Mouse (Mus musculus): ENCODE data around the gene Erc2.

The Erc2 gene

DNA sequence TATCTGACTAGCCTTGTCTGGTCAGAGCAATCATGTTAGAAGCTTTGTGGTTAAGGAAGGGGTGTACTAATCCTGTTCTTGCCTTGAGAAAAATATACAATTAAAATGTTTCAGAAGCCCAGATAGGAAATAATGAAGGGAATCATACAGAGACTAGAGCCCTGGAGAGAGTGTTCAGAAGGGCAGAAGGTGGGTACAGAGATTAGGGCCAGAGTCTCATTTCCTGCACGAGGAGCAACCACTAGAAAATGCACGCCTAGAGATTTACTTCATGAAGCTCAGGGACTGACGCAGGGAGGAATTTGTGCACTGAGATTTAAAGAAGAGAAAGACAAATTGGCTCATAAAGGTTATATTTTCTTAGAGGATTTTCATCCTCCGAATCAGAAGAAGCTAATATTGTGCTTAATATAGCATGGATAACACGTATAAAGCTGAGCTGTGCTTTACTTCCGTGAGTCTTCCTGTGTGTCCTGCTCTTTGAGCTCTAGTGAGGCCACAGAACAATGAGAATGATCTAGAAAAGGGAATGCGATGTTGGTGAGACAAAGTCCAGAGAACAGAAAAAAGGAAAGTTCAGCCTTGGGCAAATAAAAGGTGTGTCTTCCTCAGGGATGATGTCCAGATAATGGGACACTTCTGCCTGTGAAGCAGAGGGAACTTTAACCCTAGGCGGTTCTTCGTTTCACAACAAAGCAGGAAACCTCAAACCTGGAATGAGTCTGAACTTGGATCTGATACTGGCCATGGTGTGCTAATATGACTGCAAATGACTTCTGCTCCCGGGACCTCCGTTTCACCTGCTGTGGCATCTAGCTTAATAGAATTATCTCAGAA, 45.0 kb downstream of the Erc2 start:
- in situ Hi-C loops (cut with MboI, MseI): no loop called here

DNA sequence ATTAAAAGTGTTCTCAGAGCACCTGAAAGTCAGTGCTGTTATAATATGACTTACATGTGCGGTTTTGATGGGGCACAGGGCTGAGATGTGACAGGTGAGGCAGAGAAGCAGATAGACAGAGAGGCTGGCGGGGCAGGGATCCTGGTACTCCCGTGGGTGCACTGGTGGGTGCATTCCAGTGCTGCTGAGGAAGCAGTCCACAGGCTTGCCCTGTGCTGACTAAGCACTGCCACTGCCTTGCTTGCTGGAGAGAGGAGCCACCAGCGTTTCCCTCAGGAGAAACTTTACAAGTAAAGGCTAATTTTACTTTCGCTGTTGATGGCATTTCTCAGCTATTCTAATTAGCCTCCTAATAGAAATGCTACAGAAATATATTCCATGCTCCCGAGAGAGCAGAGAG, 45.9 kb downstream of the Erc2 start:
- in situ Hi-C loops (cut with MboI, MseI): no loop called here

- in situ Hi-C loops (cut with MboI, MseI): no loop called here
Measured at GRCm38 (mm10) chr14:27669939-27670338, 47.7 kb downstream of the Erc2 start.

DNA sequence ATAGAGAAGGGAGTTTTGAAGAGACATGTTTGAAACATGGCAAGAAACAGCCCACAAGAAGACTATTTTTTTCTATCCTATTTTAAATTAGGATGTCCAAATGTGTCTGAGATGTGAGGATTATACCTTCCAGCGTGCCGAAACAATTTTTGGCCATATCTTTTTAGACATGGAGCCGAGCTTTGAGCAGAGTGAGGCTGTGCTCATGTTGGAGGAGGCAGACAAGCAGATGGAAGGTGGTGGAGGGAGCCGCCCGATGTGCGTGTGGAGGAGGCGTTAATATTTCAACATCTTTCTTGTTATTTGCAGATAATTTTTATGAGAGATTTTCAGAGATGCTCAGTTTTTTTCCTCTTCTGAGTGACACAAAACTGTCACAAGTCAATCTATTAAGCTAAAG, 50.5 kb downstream of the Erc2 start:
- in situ Hi-C loops (cut with MboI, MseI): no loop called here

DNA sequence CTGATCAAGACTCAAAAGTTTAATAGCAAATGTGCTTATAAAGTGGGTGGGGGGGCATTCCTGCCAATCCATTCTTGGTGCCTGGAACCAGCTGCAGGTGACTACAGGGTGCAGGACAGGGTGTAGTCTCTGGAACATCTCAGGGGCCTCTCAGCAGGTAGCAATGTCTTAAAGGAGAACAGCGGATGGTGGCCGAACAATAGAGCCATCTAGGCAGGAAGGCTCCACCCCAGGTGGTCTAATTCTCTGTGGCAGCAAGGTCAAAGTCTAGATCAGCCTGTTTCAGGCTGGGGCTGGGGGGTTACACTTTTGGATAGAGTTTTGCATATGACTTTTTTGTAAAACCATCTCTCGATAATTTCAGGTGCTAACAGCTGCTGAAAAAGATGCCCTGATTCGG, 51.9 kb downstream of the Erc2 start:
- in situ Hi-C loops (cut with MboI, MseI): no loop called here

- in situ Hi-C loops (cut with MboI, MseI): no loop called here
Measured at GRCm38 (mm10) chr14:27674561-27674960, 52.3 kb downstream of the Erc2 start.

GRCm38 (mm10) chr14:27675071-27675470, 52.8 kb downstream of the Erc2 start:
- in situ Hi-C loops (cut with MboI, MseI): no loop called here

- in situ Hi-C loops (cut with MboI, MseI): no loop called here
Measured at GRCm38 (mm10) chr14:27682368-27683052, 60.3 kb downstream of the Erc2 start.

DNA sequence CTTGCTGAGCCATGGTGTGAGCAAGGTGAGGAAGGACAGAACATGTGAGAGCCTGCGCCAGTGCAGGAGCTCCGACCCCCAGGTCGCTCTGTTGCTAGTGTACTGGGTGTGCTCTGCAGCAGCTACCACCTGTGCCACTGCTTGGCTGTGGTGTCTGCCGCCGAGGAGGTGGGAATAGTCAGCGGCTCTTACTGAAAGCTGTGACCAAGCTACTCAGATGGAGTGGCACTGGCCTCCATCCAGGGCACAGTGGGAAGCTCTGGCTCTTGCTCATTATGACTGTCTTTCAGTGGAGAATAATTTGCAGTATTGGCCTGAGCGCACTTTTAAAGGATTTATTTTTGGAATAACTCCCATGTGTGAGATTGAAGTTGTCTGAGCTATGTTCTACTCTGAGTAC, 73.6 kb downstream of the Erc2 start:
- in situ Hi-C loops (cut with MboI, MseI): no loop called here

- in situ Hi-C loops (cut with MboI, MseI): no loop called here
Measured at GRCm38 (mm10) chr14:27717364-27717763, 95.1 kb downstream of the Erc2 start.

DNA sequence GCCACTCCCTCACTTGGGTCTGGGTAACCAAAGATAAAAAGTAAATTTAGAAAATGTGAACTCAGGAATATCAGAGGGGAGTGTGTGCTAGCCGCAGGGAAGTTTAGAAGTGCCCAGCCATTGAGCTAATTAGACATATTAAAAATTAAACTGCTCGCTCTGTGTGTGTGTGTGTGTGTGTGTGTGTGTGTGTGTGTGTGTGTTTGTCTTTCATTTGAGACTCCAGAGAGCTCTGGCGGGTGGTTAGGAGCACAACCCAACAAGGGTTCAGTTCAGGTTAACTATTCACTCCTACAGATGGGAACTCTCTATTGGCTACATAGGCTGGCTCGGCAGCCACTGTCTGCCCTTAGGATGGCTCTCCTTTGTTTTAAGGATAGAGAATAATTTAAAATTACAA, 97.4 kb downstream of the Erc2 start:
- in situ Hi-C loops (cut with MboI, MseI): no loop called here

DNA sequence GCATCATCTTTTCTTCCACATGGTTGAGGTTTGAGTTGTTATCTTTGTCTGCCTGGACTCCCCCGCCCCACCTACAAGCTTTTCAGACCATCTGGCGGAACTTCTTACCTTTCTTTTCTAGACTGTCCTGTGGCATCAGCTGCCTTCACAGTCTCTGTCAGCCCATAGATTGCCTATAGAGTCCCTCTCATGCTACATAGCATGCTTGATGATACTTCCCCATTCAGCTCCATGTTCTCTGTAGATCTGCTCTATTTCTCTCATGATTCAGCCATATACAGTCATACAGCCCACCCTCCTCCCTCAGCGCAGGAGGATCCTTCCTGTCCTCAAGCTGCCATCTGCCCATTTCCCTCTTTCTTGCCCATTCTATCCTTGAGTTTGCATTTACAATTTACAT, 98.7 kb downstream of the Erc2 start:
- in situ Hi-C loops (cut with MboI, MseI): no loop called here

DNA sequence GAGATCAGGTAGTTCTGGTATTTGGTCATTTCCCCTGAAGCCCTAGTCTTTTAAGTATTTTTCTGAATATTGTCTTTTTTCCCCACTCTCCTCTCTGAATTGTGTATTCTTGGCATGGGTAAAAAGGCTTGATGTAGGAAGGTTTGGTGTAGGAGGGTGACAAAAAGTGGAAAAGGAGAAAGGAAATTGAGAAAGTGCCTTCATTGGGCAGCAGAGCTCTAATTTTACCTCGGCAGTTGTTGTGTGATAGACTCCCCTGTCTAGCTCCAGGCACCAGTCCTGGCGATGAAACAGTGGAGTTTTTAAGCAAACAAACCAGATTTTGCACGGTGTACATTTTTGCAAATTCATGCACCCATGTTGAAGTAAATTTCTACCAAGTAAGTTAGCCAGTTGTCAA, 99.5 kb downstream of the Erc2 start:
- in situ Hi-C loops (cut with MboI, MseI): no loop called here

DNA sequence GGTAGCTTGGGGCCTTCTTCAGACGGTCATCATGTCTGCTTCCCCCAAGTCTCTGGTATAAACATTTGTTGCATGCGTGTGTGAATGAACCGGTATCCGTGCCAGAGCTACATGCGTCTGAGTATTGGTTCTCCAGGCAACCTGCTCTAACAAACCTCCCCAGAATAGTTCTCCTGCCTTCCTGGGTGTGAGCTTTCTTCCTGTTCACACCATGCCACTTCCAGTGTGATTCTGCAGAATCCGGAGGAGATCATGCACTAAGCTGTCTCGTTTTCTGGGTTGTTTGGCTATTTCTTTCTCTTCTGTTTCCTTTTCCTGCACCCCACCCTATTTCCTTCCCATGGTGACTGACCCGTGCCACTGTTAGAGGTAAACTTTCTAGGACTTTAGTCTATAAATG, 105.3 kb downstream of the Erc2 start:
- in situ Hi-C loops (cut with MboI, MseI): loop anchor here in 1 of 2 experiments (25.0 kb wide), 1 partner anchor 565 kb away; no protein-coding TSS in a partner anchor

- in situ Hi-C loops (cut with MboI, MseI): loop anchor here in 1 of 2 experiments (25.0 kb wide), 1 partner anchor 569 kb away; no protein-coding TSS in a partner anchor
Measured at GRCm38 (mm10) chr14:27731086-27731485, 108.9 kb downstream of the Erc2 start.

DNA sequence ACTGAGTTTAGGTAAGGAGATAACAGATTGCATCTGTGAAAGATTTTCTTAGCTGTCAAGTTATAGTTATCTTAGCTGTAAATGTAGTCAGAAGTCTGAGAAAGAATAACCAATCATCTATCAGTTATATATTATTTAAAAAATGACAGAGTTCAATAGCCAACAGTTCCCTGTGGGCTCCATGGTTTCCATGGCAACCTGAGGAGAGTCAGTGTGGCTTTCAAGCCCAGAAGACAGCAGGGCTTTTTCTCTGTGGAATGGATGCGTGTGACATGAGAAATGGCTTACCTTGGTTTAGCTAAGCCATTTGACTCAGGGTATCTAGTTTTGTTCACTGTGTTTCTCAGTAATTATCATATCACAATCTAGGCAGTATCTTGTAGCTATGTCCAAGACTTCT, 117.2 kb downstream of the Erc2 start:
- in situ Hi-C loops (cut with MboI, MseI): loop anchor here in 1 of 2 experiments (25.0 kb wide), 1 partner anchor 577 kb away; no protein-coding TSS in a partner anchor

DNA sequence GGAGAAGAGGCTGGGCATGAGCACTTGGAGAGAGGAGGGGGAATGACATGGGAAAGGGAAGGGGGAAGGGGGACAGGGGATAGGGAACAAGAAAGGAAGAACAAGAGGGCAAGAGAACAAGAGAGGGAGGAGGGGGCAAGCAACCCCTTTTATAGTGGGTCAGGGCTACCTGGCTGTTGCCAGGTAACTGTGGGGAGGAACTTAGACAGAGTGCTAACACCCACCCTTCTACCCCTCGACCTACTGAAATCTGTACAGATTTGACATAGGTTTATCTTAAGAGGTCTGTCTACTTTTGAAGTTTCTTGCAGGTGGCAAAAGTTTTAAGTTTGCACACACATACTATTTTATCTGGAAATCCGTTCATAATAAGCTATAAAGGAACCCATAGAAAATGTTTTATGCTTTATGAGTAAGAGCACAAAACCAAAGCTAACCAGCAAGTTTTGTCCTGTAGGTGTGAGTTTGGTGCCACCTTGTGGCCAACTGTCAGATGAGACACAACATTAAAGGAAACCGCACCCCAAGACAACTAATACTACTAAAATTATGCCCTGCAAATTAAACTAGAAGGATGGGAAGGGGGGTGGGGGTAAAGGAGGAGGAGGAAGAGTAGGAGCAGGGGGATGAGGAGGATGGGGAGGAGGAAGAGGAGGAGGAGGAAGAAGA, 119.2 kb downstream of the Erc2 start:
- in situ Hi-C loops (cut with MboI, MseI): loop anchor here (10.0 to 25.0 kb wide), 2 partner anchors 579 to 627 kb away; partner anchors contain the start of gene Arhgef3 (in 1 of the 2)

GRCm38 (mm10) chr14:27754340-27754739, 132.1 kb downstream of the Erc2 start:
- in situ Hi-C loops (cut with MboI, MseI): loop anchor here in 1 of 2 experiments (5.0 kb wide), 1 partner anchor 162 kb away; no protein-coding TSS in a partner anchor

DNA sequence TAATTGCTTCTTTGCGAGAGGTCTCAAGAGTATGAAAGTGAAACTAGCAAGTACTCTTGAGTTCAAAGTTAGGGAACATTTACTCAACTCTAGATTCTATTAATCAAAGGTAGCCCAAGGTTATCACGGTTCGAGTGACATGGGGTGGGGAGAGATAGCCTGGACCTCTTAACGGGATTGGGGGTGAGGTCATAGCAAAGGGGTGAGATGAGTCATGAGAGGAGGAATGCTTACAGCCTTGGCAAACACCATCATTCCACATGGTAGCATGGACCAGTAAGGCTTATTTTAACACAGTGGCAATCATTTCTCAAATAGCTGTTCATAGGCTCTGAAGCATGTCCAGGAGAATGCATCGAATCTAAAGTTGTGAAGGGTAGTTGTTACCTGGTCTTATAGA, 134.7 kb downstream of the Erc2 start:
- in situ Hi-C loops (cut with MboI, MseI): no loop called here

- in situ Hi-C loops (cut with MboI, MseI): no loop called here
Measured at GRCm38 (mm10) chr14:27758230-27758629, 136.0 kb downstream of the Erc2 start.

DNA sequence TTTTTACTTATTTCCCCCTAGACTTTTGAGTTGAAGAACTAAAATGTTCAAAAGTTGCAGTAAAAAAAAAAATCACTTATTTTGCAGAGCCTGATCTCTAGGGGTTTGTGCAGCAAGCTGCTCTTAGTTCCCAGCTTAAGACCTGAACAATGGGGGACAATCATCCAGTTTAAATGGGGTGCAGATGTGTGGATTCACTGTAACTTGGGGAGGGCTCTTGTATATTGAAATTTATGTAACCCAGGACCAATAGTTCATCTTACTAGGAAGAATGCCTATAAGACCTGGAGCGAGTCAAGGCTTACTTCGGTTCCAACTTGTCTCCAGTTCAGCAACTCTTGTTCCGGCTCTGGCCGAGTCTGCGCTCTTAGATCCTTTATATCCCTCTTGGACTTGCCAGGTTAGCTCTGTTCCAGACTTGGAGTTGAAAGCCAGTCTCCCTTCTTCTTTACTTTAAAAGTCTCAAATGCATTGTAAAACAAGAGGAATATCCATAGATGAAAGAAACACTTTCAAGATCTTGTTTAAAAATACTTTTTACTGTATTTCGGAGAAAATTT, 136.9 kb downstream of the Erc2 start:
- in situ Hi-C loops (cut with MboI, MseI): no loop called here

DNA sequence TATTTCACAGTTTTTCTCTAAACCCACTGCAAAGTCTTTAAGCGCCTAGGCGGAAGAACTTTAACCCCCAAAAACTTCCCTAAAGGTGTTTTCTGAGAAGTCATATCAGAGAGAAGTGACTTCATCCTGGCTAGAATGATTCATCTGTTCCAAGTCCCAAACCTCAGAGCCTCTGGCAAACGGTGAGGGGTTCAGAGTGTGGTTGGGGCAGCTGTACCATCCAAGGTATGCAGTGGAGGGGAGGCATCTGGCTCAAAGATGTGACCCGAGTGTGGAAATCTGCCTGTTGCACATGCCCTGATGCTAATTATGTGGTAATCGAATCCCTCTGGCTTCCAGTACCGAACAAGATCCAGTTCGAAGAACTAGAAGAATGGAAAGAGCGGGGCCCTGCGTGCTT, 137.8 kb downstream of the Erc2 start:
- in situ Hi-C loops (cut with MboI, MseI): no loop called here
